Mouse (Mus musculus): ENCODE results near the gene Socs2. TPM values are rescaled to one million over a fixed set of nuclear protein-coding genes. Genes with fewer than 3 reads are reported as not detected.
A peak's percentile ranks its signal among the peaks of the same experiment; 100 is the strongest.

Gene Socs2
- polyA plus RNA-seq, 1 experiment from 2014 or later = 17.3 TPM

DNA sequence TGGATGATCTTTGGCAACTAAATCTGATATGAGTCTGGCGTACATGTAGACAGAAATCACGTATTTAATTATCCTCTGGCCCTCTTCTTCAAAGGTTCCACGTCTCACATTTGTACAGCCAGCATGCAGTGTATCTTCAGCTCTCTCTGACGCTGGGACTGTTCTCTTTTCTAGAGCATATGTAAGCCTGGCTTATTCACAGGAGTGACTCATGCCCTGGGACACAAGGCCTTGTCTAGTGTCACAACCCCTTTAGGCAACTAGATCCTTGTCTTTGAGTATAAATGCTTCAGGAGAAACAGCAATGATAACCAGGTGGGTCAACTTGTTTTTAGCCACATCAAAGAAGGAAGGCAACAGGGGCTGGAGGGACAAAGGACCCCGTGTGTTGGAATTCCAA is 5.7 kb upstream of the Socs2 start:
- no peak for DNase-seq (ENCODE audit: low spot score)

DNA sequence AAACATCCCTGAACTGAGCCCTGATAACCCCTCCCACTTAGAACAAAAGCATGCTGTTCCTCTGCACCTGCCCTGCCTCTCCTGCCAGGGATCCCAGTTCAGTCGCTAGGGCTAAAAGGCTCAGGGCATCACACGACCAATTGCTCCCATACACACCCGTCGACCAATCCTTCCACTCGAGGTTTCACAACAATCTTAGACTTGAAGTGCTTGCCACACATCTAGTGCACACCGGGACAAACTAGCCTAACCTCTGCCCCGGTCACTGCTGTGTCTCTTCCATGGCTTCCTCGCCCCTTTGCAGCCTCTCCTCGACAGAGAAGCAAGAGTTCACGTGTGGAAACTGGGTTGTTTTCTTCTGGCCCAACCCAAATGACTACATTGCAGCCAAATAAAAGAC is 3.3 kb upstream of the Socs2 start:
- no peak for DNase-seq (ENCODE audit: low spot score)

DNA sequence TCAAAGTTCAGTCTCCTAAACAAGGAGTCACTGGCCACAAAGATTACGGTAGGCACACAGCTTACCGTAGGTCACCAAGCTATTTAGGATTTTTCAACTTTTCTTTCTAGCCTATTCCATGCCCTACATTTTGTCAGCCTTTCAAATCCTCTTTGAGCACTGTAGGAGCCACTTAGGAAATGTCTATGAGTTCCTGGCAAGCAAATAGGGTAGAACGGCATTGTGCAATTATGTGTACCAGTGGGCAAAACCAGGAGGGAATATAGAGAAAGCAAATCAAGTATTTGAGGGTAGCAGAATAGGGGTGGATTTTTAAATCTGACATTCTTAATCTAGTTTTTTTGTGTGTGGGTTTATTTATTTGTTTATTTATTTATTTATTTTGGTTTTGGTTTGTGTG is 2.7 kb upstream of the Socs2 start:
- DNase-seq (ENCODE audit: low spot score) = no peak

DNA sequence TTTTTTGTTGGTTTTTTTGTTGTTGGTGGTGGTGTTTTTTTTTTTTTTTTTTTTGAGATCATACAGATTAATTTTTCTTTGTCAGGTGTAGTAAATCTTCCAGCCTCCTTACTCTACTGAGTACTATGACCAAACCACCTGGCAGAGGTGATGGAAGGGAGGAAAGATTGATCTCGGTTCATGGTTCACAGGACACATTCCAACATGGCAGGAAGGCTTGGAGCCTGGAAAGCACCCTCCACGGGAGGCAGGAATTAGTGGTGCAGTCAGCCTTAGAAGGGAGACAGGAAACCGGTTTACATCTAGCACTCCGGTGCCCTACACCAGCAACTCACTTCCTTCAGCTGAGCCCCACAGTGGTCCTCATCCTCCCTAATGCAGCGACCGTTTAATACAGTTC is 1.7 kb upstream of the Socs2 start:
- peak; percentile 24 for DNase-seq (ENCODE audit: low spot score)

DNA sequence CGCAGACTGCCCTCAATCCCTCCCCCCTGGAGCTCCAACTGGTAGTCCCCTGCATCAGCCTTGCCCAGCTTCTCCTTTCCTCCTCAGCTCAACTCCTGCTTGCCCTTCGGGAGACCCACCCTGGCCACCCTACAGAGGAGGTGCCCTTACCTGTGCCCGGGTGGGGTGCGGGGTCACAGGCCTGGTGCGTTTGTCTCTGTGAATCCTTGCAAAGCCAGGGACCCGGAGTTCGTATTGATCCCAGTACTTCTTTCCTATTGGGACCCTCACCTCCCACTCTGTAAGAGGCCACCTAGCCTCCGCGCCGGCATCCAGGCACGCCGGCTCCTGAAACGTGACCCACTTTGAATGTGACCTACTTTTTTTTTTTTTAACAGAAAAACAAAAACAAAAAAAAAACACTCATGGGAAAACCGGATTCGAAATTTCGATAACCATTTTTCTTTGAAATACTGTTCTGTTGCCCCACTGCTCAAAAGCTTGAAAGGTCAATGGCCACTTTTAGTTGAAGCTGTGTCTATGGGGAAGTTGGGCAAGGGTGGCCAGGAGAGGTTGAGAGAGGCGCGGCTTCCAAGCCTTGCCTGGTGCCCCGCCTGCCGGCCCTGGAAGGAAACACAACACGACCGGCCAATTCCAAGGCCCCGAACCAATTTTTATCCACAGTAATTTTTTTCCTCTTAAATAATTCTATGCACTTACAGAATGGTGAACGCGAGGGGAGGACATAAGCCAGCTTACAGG is 686 bp upstream of the Socs2 start:
- DNase-seq (ENCODE audit: low spot score) = peak; percentile 32

DNA sequence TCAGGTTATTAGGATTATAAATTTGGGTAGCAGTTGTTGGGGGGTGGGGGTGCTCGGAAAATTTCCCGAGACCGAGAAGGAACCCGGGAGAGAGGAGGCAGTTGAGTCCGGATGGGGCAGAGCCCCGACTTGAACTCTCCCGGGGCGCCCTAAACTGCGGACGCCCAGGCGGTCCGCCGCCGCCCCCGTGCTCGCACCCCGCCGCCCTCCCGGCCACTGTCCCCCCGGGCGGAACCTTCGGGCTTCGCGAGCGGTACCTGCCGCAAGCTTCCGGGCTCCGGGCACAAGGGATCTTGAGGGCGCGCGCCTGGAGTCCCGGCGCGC is 657 bp downstream of the Socs2 start:
- DNase-seq (ENCODE audit: low spot score) = no peak

DNA sequence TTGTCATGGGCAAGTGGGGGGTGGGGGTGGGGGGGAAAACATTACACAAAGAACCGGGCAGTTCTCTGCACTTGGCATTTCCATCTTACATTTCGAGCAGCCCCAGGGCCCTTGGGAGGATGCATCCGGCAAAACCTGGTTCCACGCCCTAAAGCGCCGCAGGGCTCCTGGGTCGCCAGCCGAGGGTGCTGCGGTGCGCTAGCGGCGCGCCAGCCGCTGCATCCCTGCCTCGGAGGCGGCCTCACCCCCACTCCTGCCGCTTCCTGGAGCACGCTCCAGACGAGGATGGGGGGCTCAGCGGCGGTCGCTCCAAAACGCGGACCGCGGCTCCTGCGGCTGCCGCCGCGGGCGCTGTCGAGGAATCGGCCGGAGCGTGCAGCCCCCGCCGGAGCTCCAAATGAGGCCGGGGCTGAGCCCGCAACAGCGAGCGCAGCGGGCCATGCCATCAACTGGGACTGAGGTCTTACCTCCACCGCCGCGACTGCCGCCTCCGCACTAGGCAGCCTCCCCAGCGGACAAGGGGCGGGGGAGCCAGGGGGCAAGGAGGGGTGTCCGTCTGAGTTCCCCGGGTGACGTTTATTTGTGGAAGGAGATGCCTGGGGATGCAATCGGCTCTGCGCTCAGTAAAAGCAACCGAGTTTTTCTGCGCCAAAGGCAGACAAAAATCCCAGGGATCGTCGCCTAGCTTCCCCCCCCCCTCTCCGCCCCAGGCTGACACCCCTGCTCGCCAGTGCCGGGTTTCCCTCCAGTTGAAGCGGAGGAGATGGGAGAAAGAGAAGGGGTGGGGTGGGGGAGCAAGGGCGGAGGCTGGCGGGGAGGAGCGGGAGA is 1.2 kb downstream of the Socs2 start:
- peak; percentile 54 for DNase-seq (ENCODE audit: low spot score)

DNA sequence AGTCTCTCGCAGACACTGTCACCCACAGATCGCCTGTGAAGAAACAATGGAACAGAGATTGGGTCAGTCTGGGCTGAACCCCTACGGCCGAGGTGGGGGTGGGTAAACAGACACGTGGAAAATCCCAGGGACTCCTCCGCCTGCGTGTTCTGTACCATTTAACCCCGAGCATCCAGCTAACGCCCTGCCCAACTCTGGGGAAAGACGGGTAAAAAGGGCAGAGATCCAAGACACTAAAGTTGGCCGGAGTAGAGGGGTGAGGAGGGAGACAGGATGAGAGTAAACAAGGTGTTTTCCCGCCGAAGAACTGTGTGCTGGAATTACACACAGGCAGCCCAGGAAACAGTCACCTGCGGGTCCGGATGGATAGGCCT is 1.8 kb downstream of the Socs2 start:
- DNase-seq (ENCODE audit: low spot score) = no peak

DNA sequence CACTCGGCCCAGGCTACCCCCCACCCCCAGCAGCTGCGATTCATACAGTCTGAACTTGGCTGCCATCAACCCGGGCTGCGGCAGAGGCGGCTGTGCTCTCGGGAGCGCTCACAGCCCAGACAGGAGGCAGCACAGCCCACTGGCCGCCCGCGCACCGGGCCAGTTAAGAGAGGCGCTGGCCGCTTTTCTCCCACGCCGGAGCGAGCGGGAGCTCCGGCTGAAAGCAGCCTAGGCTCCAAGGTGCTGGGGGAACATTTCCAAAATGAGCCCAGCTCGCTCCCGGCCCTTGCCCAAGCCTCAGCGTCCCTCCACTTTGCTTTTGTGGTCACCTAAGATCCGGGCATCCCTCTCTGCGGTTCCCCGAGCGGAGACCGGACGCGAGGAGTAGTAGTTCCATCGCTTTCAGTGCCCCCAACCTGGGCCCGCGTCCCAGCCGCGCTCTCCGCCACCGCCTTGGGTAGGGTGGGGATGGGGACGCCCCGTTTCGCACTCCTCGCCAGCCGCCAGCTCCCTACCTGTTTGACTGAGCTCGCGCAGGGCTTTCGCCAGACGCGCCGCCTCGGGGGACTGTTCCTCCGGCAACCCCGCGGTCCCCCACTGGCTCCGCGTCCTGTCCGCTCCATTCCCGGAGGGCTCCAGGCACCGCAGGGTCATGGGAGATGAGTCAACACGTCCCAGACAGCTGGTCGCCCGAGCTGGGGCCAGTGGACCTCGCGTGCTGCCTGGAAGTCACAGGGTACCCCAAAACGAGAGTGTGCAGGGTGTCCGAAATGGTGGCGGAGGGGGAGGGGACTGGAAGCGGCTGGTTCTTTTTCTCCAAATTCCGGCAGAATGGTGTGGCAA is 2.4 kb downstream of the Socs2 start:
- DNase-seq (ENCODE audit: low spot score) = peak; percentile 8

DNA sequence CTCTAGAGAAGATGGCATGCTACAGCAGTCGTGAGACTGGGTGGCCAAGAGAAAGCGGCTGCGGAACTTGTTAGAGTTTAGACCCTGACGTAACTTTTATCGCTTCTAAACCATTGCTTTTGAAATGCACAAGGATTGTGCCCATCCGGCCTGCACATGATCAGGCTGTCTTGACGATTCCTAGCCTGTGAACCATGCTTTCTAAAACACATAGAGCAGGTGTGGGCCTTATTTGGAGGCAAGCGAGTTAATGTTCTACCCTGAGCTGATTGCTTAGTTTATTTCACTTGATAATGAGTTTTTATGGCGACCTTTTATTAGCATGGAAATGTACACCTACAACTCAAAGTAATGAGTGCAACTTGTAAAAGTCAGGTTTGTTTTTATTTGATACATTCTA is 5.8 kb downstream of the Socs2 start:
- DNase-seq (ENCODE audit: low spot score) = no peak

DNA sequence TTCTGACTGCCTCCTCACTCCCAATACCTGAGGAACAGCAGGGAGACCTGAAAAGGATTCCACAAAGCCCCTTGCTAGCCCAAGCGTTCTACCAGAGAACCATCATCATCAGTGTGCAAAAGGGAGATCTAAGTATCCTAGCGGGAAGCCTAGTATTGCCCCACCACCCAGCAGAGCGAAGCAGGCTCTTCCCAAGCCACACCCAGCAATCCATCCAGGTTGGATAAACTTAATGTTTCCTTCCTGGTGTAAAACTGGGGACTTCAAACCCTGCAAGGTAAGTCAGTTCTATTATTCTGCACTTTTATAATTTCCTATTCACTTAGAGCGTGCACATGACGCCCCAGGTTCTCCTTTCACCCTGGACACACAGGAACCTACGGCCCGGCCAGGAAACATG is 6.3 kb downstream of the Socs2 start:
- DNase-seq (ENCODE audit: low spot score) = no peak

DNA sequence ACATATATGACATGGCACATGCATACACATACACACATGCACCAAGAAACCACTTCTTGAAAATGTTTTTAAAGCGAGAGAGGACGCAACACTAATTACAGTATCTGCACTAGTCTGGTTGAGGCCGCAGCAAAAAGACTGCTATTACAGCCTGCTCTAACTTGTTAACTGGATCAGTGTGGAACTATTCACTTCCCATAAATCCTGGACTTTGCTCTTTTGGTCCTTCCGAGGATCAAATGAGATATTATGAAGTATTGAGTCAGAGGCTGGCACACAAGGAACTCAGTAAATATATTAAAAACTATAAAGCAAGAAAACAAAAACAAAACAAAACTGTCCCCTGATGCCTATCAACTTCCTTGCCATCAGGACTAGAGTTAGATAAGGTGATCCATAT is 6.8 kb downstream of the Socs2 start:
- DNase-seq (ENCODE audit: low spot score) = no peak

DNA sequence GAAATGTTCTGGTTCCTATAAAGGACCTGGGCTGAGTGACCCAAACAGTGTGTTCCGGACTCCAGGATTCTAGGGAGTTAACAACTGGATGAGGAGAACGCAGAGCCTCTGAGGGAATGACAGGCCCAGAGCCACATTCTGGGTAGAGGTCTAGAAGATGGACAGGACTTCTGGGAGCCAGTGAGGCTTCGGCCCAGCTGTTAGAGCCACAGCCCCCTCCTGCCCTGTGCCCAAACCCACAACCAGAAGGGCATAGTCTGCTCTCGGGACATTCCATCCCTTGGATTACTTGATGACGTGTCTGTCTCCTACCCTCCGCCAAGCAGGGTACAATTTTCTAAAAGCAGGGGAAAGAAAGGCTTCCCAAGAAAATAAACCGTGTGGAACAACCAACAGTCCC is 7.8 kb downstream of the Socs2 start:
- no peak for DNase-seq (ENCODE audit: low spot score)

DNA sequence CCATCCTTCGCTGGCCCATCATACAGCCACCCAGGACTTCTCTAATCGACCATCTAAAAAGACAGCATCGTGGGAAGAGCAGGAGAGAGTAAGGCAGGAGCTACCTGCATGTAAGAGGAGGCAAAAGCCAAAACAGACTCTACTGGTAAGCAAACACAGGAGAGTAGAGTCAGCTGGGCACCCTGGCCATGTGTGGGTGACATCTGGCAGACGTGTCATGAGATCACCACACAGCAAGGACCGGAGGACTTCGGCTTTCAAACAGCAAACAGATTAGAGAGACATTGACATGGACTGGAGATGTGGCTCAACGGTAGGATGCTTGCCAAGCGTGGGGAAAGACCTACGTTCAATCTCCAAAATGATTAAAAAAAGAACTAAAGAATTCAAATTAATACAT is 8.5 kb downstream of the Socs2 start:
- no peak for DNase-seq (ENCODE audit: low spot score)

DNA sequence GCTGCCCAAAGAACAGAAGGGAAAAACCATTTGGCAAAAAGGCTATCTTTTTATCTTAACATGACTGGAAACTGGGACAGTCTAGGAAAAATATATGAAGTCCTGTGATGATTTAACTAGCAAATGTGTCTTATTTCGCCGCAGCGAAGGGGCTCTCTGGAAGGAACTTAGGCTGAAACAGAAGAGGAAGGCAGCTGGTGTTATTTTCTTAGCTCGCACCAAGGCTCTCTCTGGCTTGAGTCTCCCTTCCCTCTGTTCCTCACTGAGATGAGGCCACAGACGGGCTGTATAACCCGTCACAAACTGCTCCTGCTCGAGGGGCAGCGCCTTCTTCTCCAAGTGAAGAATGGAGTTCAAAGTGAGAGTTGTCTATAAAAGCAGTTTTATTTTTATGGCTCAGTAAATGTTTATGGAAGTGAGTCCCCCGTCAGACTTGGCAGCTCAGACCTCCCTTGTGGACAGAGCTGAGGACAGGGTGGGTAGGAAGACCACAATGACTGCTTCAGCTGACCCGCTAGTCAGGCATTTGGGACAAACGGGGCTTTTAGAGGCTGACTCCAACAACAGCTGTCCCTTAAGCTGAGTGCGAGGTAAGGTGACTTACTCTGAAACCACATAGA is 9.3 kb downstream of the Socs2 start:
- no peak for DNase-seq (ENCODE audit: low spot score)

DNA sequence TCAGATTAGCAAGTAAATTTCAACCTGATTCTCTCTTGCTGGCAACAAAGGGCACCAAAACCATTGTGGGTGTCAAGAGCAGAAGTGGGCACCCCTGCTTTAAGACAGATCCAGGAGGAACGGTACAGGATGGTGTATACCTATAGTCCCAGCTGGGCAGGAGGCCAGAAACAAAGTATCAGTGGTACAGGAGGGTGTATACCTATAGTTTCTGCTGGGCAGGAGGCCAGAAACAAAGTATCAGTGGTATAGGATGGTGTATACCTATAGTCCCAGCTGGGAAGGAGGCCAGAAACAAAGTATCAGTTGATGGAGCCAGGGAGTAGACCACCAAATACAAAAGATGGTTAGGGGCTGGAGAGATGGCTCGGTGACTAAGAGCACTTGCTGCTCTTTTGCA is 12.2 kb downstream of the Socs2 start:
- DNase-seq (ENCODE audit: low spot score) = no peak

DNA sequence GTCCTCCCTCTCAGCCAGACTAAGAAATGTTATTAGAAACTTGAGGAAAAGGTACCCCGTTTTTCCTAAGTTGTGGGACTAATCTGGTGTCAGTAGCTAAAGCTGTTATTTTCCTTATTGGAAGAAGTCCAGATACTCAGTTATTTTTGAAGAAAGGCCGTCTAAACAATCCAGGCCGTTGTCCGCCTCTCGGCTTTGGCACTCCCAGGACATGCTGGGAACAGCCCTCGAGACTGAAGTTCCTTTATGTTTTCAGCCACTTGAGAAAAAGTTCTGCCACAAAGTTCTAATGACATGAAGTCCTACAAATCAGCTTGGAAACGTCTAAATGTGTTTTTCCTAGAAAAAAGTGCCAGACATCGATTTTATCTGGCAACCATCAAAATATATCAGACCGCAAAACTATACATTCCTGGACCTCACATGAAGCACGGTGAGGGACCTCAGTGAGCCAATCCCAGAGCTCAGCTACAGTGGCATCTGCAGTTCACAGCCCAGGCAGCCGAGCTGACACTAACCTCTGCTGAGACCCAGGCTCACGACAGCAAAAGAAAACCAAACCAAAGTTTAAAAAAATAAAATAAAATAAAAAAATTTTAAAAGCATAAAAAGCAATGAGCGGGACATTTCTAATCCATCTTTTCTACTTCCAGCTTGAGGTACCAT is 17.2 kb downstream of the Socs2 start:
- DNase-seq (ENCODE audit: low spot score) = no peak

DNA sequence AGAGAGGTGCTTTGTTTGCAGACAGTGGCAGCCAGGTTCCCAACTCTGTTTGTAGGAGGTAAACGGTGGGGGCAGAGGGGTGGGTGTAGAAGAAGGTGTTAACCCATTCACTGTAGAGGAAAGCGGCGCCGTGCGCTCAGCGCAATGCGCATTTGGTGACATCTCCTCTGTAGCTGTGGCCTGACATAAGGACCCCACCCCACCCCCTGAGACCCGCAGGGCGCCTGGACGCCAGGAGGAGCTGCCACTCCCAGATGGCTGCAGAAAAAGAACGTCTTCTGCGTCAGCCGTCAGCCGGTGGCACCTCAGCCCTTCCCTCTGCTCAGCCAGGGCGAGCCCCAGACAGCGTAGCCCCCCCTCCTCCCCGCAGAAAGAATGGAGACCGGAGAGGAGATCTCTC is 18.5 kb downstream of the Socs2 start:
- no peak for DNase-seq (ENCODE audit: low spot score)

DNA sequence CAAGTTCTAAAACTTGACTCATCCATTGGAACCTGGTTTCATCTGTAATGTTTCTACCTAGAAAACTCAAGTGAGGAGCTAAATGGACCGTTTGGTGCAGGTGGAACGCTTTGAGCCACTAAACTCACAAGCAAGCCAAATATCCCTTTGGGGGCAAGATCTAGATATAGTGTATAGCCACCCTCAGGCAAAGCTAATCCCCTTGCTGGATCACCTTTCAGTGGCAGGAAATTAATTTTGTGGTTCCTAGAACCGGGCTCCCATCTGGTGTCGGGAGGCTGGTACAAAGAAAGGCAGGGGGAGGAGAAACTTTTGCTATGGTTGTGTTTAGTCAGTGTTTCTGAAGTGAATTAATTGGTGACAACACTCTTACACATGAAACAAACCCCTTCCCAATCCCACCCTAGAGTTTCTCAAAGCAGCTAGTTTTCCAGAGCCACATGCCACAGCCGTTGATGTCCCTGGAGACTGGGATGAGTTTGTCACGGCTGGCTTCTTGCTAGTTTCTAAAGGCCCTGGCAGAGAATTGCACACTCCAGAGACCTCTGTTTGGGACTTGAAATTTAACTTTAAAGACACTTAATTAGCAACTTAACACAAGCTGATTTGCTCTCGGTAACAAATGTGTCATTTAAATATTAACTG is 19.7 kb downstream of the Socs2 start:
- DNase-seq (ENCODE audit: low spot score) = no peak

DNA sequence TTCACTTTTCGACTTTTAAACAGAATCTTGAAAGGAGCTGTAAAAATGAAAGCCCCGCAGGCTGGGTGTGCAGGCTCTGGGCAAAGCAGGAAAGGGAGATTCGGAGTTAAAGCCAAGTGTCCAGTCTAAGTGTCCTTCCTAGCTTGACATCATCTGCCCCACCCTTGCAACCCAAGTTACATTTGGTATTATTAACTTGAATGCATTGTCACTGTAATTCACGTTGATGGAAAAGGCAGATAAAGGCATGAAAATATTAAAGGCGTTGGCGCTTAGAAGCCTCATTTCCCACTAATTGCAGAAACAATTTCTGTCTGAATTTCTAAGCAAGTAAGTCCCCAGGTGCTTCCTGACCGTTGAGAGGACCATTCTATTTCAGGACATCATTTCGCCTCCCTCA is 20.6 kb downstream of the Socs2 start:
- DNase-seq (ENCODE audit: low spot score) = no peak
